Mouse (Mus musculus) lung, postnatal 0 days (tissue): Measurements from ENCODE around the gene Dusp6. TPM values are rescaled to one million over a fixed set of nuclear protein-coding genes. Genes with fewer than 3 reads are reported as not detected.

Experiments
- ATAC-seq: fragments of 200-750 bp; cut with Nextera tagmentation; 2 replicates; pipeline ENCODE4 v1.8.0; 2017; ENCODE audit warnings: moderate library complexity
- DNase-seq: peaks from one replicate; pipeline ENCODE4 v3.0.0-alpha.2; 2016; ENCODE audit warnings: low spot score
- H3K27ac ChIP-seq: fragments of 300-500 bp; sonication (generic); 2 replicates; pipeline ENCODE4 v1.5.1; 2014; ENCODE audit warnings: antibody characterized with exemption, mild to moderate bottlenecking, low read length, mixed read lengths
- H3K27me3 ChIP-seq: fragments of 300-500 bp; sonication (generic); replicated peaks from 2 replicates; pipeline ENCODE4 v1.6.1; 2014; ENCODE audit warnings: low read length, mixed read lengths; ENCODE audit not compliant: insufficient read depth
- H3K36me3 ChIP-seq: fragments of 300-500 bp; sonication (generic); 2 replicates; pipeline ENCODE4 v1.6.1; 2014; ENCODE audit warnings: low read length, mixed read lengths; ENCODE audit not compliant: insufficient read depth
- H3K4me1 ChIP-seq: fragments of 300-500 bp; sonication (generic); 2 replicates; pipeline ENCODE4 v1.6.1; 2014; ENCODE audit warnings: antibody characterized with exemption, low read depth, low read length, mixed read lengths; ENCODE audit not compliant: insufficient read depth
- H3K4me2 ChIP-seq: fragments of 300-500 bp; sonication (generic); replicated peaks from 2 replicates; pipeline ENCODE4 v1.6.1; 2014; ENCODE audit warnings: low read depth, mild to moderate bottlenecking, low read length, moderate library complexity, mixed read lengths
- H3K4me3 ChIP-seq: fragments of 300-500 bp; sonication (generic); 2 replicates; pipeline ENCODE4 v1.5.1; 2014; ENCODE audit warnings: low read depth, low read length
- H3K9ac ChIP-seq: fragments of 300-500 bp; sonication (generic); replicated peaks from 2 replicates; pipeline ENCODE4 v1.6.1; 2014; ENCODE audit warnings: low read depth, mild to moderate bottlenecking
- H3K9me3 ChIP-seq: fragments of 300-500 bp; sonication (generic); 2 replicates; pipeline ENCODE4 v1.6.1; 2016; ENCODE audit warnings: low read length, mixed read lengths
- CTCF ChIP-seq: IDR thresholded peaks from 2 replicates; pipeline ENCODE4 v1.5.1; 2016; ENCODE audit warnings: antibody characterized with exemption, mild to moderate bottlenecking
- EP300 ChIP-seq: IDR thresholded peaks from 2 replicates; pipeline ENCODE4 v1.6.1; 2016; ENCODE audit warnings: antibody characterized with exemption, mild to moderate bottlenecking, control low read depth
- WGBS: fragments of 180-500 bp; shearing (Covaris S2); extraction: QIAGEN DNeasy Blood & Tissue Kit; methylation state at CpG from one replicate; pipeline ENCODE4 v1.1.7; 2014; 5-methylcytosine and 5-hydroxymethylcytosine counted together
- polyA plus RNA-seq: library from polyadenylated mRNA; unstranded; fragments of >200 nt; fragmentation: Nextera tagmentation; extraction: Ambion mirVana; gene quantifications from 2 replicates; pipeline ENCODE4 v1.2.1, GENCODE M21; 2015

Gene Dusp6
- polyA plus RNA-seq, 1 experiment from 2014 or later = 49.7 TPM

GRCm38 (mm10) chr10:99287206-99287605, 24.2 kb downstream of the Dusp6 start:
- no peak for DNase-seq
- no peak overlapping the region for H3K9ac ChIP-seq
- H3K27me3 ChIP-seq = no peaks in the 10 kb centered on the region
- WGBS = 47% methylated on average over 6 of the region's 6 CpGs
- H3K4me1 ChIP-seq = 0 out of 2 replicates have a peak, but pooled peaks cover 5% of the 10 kb centered on the region
- TF ChIP-seq EP300 (no peak), CTCF (no peak)
- H3K36me3 ChIP-seq = no peaks in the 10 kb centered on the region
- peak overlapping the region; percentile 44 for H3K4me2 ChIP-seq
- no peaks in the 10 kb centered on the region for H3K9me3 ChIP-seq
- H3K4me3 ChIP-seq = no peak overlapping the region
- ATAC-seq = no peak
- no peak overlapping the region for H3K27ac ChIP-seq

GRCm38 (mm10) chr10:99289176-99289575, 26.1 kb downstream of the Dusp6 start:
- Histone ChIP-seq H3K4me2 (no peak overlapping the region), H3K36me3 (no peaks in the 10 kb centered on the region), H3K9ac (no peak overlapping the region), H3K4me1 (0 out of 2 replicates have a peak, but pooled peaks cover 5% of the 10 kb centered on the region), H3K9me3 (no peaks in the 10 kb centered on the region), H3K27me3 (no peaks in the 10 kb centered on the region), H3K27ac (no peak overlapping the region), H3K4me3 (no peak overlapping the region)
- DNase-seq (no peak), ATAC-seq (no peak)
- 80% methylated on average over 5 of the region's 5 CpGs for WGBS
- TF ChIP-seq EP300 (no peak), CTCF (no peak)

GRCm38 (mm10) chr10:99293111-99293640, 30.1 kb downstream of the Dusp6 start:
- WGBS = 88% methylated on average over 3 of the region's 3 CpGs
- no peak overlapping the region for H3K4me3 ChIP-seq

GRCm38 (mm10) chr10:99297721-99298120, 34.7 kb downstream of the Dusp6 start:
- Histone ChIP-seq H3K27ac (peak overlapping the region; percentile 91; the same call in 1 of the 2 replicates), H3K9ac (no peak overlapping the region), H3K9me3 (no peaks in the 10 kb centered on the region), H3K4me1 (peaks cover 5% of the 10 kb centered on the region; the same call in 1 of the 2 replicates), H3K4me3 (no peak overlapping the region), H3K4me2 (no peak overlapping the region), H3K27me3 (no peaks in the 10 kb centered on the region), H3K36me3 (no peaks in the 10 kb centered on the region)
- peak; percentile 96 for TF ChIP-seq EP300
- TF ChIP-seq CTCF = no peak
- DNase-seq (peak; percentile 94), ATAC-seq (peak; percentile 75)
- WGBS = 31% methylated on average over 3 of the region's 3 CpGs

More at GRCm38 (mm10) chr10:99293111-99293640, 30.1 kb downstream of the Dusp6 start:
- no peaks in the 10 kb centered on the region for H3K4me1 ChIP-seq
- DNase-seq (no peak), ATAC-seq (no peak)
- no peak overlapping the region for H3K4me2 ChIP-seq
- H3K27me3 ChIP-seq = no peaks in the 10 kb centered on the region
- no peaks in the 10 kb centered on the region for H3K36me3 ChIP-seq
- no peak overlapping the region for H3K27ac ChIP-seq
- H3K9ac ChIP-seq = no peak overlapping the region
- TF ChIP-seq CTCF (no peak), EP300 (no peak)
- no peaks in the 10 kb centered on the region for H3K9me3 ChIP-seq

GRCm38 (mm10) chr10:99298328-99299295, 35.6 kb downstream of the Dusp6 start:
- DNase-seq (peak; percentile 89), ATAC-seq (peak; percentile 87)
- peaks cover 5% of the 10 kb centered on the region; the same call in 1 of the 2 replicates for H3K4me1 ChIP-seq
- no peak for TF ChIP-seq CTCF
- TF ChIP-seq EP300 = peak; percentile 79
- no peaks in the 10 kb centered on the region for H3K36me3 ChIP-seq
- H3K27me3 ChIP-seq = no peaks in the 10 kb centered on the region
- no peak overlapping the region for H3K4me3 ChIP-seq
- 0 out of 2 replicates have a peak overlapping the region, but pooled peaks have one; percentile 16 for H3K9ac ChIP-seq
- H3K27ac ChIP-seq = peak overlapping the region; percentile 91
- no peaks in the 10 kb centered on the region for H3K9me3 ChIP-seq
- H3K4me2 ChIP-seq = peak overlapping the region; percentile 30; the same call in 1 of the 2 replicates
- 30% methylated on average over 18 of the region's 18 CpGs for WGBS

- peak overlapping the region; percentile 91 for H3K27ac ChIP-seq
- ATAC-seq = peak; percentile 12
- no peaks in the 10 kb centered on the region for H3K36me3 ChIP-seq
- H3K4me2 ChIP-seq = peak overlapping the region; percentile 30; the same call in 1 of the 2 replicates
- 0 out of 2 replicates have a peak overlapping the region, but pooled peaks have one; percentile 16 for H3K9ac ChIP-seq
- 34% methylated on average over 9 of the region's 9 CpGs for WGBS
- peak; percentile 52 for DNase-seq
- TF ChIP-seq CTCF (no peak), EP300 (no peak; the same call in 1 of the 2 replicates)
- no peak overlapping the region for H3K4me3 ChIP-seq
- no peaks in the 10 kb centered on the region for H3K27me3 ChIP-seq
- H3K4me1 ChIP-seq = peaks cover 5% of the 10 kb centered on the region; the same call in 1 of the 2 replicates
- no peaks in the 10 kb centered on the region for H3K9me3 ChIP-seq
Observed at GRCm38 (mm10) chr10:99299303-99299702, 36.3 kb downstream of the Dusp6 start.
